Mouse (Mus musculus) monocyte, adult 2 months (primary cell): Measurements from ENCODE around the gene Dennd2a.

ENCODE experiments used
- DNase-seq, 2 experiments: peaks; one replicate each; pipeline ENCODE4 v3.0.0; 2022; ENCODE audit warnings: low spot score in 2 of 2, low read depth in 1 of 2

The Dennd2a gene

GRCm38 (mm10) chr6:39522425-39522824 is 35.2 kb downstream of the Dennd2a start:
- no peak for DNase-seq

- DNase-seq, result no peak
Observed at GRCm38 (mm10) chr6:39515739-39516131, 41.9 kb downstream of the Dennd2a start.

DNA sequence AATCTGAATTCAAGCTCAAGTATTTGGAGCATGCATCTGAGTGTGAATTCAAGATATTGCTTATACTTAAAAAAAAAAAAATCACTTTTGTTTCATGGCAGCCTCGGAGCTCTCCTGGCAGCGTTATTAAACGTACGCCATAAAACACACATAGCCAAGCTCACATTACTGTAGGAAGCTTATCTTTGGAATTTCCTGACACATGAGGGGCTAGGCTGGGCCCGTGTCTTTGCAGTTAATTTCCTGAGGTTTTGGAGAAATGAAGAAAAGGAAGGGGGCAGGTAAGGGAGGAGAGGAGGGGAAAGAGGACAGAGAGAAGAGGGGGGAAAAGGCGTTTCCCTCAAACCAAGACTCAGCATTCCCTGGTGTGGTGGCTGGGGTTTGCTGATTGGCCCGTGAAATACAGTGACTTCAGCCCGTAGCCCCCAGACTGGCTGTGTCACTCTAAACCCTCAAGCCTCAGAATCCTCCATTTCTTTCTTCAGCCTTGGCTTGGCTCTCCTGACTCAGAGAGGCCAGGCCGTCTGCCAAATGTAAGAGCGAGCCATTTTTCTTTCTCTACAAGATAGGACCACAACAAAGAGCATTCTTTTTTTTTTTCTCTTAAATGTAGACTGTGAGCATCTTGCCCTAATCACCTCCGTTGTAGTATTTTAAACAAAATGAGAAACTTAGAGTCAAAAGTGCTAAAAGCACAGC is 42.5 kb downstream of the Dennd2a start:
- DNase-seq, result no peak

GRCm38 (mm10) chr6:39503476-39503875 is 54.2 kb downstream of the Dennd2a start:
- DNase-seq, result no peak

DNA sequence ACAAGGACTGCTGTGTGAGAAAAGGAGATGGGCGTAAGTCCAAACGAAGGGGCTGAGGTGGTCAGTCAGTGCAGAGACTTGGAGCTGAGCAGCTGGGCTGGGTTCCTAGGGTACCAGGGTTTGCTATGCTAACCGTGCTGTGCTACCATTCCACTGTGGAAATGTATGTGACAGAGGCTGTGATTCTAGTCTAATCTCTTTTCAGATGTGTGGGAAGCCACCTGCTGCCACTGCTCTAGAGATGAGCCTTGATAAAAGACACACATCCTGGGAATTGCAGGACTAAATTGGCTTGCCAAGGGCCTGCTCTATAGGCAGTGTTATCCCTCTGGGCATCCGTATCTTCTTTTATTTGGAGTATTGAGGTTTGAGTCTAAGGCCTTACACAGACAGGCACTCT is 60.5 kb downstream of the Dennd2a start:
- no peak for DNase-seq

- peak; percentile 25 to 33 for DNase-seq
Observed at GRCm38 (mm10) chr6:39493129-39493714, 64.4 kb downstream of the Dennd2a start.

DNA sequence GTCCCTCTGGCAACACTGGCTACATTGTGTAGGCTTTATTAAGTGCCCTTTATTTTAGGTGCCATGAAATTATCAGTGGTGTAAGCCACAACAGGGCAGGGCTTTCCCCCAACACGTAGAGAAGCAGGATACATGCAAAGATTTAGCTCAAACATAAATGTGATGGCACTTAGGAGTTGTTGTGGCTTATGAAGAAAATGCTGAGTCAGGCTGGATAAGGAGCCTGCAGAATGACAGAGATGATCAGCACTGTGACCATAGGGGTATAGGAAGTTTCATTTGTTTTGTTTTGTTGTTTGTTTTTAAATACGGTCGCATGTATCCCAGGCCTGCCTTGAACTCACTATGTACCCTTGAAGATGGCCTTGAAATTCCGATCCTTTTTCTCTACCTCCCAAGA is 65.5 kb downstream of the Dennd2a start:
- no peak for DNase-seq

DNA sequence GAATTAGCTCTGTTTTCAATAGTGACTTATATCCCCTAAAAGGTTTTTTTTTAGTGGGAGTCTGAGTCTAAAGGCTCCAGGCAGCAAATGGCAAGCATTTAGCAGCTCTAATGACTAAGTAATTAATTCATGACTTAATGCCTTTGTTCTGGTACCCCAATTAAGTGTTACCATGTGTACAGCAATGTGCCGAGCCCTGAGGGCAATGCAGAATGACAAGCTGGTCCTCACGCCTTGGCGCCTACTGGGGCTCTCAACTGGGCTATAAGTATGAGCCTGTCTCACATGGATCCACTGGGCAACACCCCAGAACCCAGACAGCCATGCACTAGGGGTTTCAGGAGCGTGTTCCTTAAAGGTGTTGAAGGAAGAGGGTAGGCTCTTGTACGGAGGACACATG is 66.5 kb downstream of the Dennd2a start:
- no peak for DNase-seq

GRCm38 (mm10) chr6:39488292-39488691 is 69.4 kb downstream of the Dennd2a start:
- DNase-seq, result no peak

DNA sequence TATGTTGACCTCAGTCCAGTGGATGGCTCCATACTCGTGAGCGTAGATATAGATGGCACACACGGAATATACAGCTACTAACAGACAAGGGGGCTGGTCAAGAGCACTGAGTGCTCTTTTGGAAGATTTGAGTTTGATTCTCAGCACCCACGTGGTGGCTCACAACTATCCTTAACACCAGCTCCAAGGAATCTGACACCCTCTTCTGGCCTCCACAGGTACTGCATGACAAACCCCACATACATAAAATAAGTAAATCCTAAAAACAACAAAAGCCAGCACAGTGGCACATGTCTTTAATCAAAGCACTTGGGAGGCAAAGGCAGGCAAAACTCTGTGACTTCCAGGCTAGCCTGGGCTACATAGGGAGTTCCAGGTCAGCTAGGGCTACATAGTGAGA is 74.0 kb downstream of the Dennd2a start:
- no peak for DNase-seq

DNA sequence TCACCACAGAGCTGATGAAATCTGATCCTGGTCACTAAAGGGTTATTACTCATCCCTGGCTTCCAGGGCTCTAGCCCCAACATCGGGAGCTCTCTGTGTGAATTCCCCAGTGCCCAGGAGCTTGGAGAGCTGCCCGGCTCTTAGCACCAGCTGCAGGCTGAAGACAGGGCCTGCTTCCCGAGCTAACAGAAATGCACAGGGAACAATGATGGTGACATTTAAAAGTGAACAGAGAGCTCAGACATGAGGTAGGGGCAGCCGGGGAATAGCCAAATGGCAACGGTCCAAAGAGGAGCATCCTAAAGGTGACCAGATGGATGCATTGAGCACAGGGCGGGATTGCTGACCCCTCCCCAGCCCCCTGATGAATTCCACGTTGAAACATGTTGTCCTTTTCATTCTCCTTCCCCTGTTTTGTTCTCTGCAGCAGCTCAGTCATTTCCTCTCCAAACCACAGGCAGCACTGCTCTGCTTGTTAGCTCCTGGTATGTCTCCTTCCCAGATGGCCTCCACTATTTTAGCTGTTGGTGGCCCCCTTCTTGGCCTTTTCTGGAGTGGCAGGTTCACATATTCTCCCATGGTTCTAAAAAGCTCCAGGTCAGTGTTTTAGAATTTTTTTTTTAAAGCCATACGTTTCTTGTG is 79.0 kb downstream of the Dennd2a start:
- no peak for DNase-seq

DNA sequence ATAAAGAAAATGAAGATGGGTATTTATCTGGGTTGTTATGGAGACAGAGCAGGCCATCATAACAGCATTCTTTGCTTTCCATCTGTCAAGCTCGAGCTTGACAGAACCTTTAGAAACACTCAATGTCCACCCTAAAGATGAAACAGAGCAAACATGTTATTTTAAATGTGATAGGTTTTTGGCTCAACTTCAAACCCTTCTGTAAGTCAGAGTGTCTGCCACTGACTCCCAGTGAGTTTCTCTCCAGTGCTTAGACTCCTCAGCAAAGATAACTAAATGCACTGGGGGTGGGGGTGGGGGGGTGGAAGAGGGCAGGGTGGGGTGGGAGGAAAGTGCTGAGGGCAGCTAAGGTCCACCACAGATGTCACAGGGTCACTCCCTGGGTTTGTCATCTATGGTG is 81.0 kb downstream of the Dennd2a start:
- DNase-seq, result no peak

- no peak for DNase-seq
Observed at GRCm38 (mm10) chr6:39474424-39474823, 83.2 kb downstream of the Dennd2a start.

DNA sequence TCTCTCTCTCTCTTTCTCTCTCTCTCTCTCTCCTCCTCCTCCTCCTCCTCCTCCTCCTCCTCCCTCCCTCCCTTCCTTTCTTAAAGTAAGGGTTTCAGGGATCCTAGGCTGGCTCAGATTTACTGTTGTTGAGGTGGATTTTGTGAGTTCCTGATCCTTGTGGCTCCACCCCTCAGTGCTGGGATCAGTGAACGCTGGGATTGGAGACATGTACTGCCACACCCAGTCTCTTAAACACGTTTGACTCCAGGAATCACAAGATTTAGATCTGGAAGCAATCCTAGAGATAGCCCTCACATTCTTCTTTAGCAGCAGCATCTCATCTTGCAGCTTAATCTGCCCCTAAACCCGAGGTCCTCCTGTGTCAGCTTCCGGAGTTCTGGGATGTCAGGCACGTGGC is 84.8 kb downstream of the Dennd2a start:
- DNase-seq, result no peak

GRCm38 (mm10) chr6:39472271-39472670 is 85.4 kb downstream of the Dennd2a start:
- DNase-seq, result no peak

GRCm38 (mm10) chr6:39470076-39470475 is 87.6 kb downstream of the Dennd2a start:
- no peak for DNase-seq

GRCm38 (mm10) chr6:39469427-39469826 is 88.2 kb downstream of the Dennd2a start:
- DNase-seq, result no peak

DNA sequence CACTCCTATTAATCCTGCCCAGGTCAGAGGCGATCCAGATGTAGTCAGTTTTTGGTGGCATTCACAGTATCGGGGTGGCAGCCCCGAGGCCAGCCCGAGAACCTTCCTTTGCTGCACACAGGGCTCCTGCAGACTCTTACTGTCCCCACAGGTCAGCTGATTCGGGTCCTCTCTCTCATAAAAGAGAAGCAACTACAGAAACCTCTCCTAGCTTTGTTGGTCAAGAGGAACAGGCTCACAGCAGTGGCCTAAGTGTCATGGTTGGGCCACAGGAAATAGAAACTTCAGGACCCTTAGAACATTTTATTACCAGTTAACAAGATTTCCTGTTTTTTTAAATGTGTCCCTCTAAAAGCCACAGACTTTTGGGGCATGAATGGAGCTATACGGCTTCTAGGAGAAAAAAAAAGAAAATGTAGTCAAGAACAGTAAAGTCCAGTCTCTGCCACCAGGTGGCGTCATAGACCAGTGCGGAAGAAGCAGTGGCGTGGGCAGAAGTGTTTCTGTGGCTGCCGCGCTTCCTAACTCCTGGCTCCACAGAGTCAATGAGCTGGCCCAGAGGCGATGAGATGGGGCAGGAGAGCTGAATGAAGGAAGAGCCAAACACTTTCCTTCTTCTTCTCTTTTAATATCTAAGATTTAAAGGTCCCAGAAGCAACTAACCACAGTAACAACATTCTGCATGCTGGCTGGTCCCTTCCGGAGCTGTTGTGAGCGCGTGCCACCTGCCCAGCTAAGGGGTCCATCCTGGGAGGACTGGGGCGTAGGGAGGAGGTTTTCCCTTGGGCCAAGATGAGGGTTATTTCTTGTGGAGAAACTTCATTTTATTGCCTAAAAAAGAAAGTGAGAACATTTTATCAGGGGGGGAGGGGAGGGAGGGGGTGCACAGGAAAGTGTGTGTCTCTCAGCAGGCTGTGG is 94.8 kb downstream of the Dennd2a start:
- peak; percentile 28 to 62 for DNase-seq

DNA sequence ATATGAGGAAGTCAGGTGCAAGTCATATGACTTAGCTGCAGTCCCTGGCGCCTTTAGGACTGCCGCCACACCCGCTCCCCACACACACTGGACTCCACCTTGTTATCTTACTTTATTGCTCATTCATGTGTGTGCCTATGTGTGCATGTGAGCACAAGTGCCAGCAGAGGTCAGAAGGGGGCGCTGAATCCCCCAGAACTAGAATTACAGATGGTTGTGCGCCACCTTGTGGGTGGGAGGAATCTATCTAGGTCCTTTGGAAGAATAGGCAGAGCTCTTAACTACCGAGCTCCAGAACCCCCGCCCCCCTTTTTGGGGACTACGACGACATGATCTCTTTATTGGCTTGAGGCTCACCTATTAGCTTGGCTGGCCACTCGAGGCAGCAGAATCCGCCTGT is 97.6 kb downstream of the Dennd2a start:
- no peak for DNase-seq

DNA sequence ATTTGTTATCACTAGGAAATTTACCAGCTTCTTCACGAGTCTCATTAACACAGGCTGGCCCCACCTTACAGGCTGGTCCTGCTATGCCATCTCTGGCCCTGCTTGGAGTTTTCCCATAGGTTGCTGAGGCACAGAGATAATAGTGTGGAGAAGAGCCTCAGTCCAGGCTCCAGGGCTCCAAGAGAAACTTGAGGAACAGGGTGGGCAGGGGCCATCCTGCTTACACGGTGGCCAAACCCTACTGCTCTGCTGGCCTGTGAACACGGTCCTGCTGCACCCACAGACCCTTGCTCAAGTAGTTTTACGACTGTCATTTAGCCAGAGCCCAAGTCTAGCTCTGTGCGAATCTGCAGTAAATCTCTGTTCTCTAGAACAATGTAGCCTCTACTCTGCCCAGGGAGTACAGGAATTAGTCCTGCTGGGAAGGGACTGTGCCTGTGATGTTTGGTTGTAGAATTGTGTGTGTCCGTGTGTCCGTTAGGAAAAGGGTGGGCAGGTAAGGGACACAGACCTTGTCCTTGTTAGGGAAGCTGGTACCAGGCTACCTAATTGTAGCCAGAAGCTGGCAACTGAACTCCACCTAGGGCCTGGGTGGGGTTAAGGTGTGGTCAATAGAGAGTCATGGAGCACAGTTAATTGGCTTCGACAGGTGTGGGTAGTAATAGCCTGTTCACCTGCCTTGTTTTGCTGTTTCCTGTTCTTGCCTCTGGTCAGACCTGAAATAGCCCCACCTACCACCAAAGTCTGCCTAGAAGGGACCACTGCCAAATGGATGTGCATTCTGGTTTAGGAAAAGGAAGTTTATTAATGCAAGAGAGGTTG is 102.1 kb downstream of the Dennd2a start:
- no peak for DNase-seq

- no peak for DNase-seq
Observed at GRCm38 (mm10) chr6:39454616-39455015, 103.1 kb downstream of the Dennd2a start.
